Mouse (Mus musculus) heart, embryonic 10.5 days (tissue): ENCODE data around the gene Bicdl1. TPM values are rescaled to one million over a fixed set of nuclear protein-coding genes. Genes with fewer than 3 reads are reported as not detected.

Experiments used
- DNase-seq: peaks from one replicate; pipeline ENCODE4 v3.0.0-alpha.2; 2017; ENCODE audit warnings: low spot score
- H3K27ac ChIP-seq: fragments of 300-500 bp; sonication (generic); 2 replicates; pipeline ENCODE4 v1.5.1; 2016; ENCODE audit warnings: mild to moderate bottlenecking
- H3K27me3 ChIP-seq: fragments of 300-500 bp; sonication (generic); 2 replicates; pipeline ENCODE4 v1.6.1; 2016; ENCODE audit warnings: mild to moderate bottlenecking; ENCODE audit not compliant: poor library complexity, insufficient read depth, severe bottlenecking
- H3K36me3 ChIP-seq: fragments of 300-500 bp; sonication (generic); 2 replicates; pipeline ENCODE4 v1.6.1; 2016; ENCODE audit warnings: mild to moderate bottlenecking, moderate library complexity
- H3K4me1 ChIP-seq: fragments of 300-500 bp; sonication (generic); 2 replicates; pipeline ENCODE4 v1.6.1; 2016; ENCODE audit warnings: mild to moderate bottlenecking
- H3K4me3 ChIP-seq: fragments of 300-500 bp; sonication (generic); 2 replicates; pipeline ENCODE4 v1.5.1; 2016; ENCODE audit warnings: mild to moderate bottlenecking, moderate library complexity
- H3K9me3 ChIP-seq: fragments of 300-500 bp; sonication (generic); 2 replicates; pipeline ENCODE4 v1.6.1; 2016; ENCODE audit warnings: mild to moderate bottlenecking, moderate library complexity
- WGBS: fragments of 180-500 bp; shearing (Covaris S2); methylation state at CpG from one replicate; pipeline ENCODE4 v1.1.7; 2016; 5-methylcytosine and 5-hydroxymethylcytosine counted together
- polyA plus RNA-seq: library from polyadenylated mRNA; unstranded; fragments of >200 nt; fragmentation: Nextera tagmentation; extraction: Ambion mirVana; gene quantifications from 2 replicates; pipeline ENCODE4 v1.2.1, GENCODE M21; 2016

Gene Bicdl1
- polyA plus RNA-seq, 1 experiment from 2014 or later = 11.1 TPM

DNA sequence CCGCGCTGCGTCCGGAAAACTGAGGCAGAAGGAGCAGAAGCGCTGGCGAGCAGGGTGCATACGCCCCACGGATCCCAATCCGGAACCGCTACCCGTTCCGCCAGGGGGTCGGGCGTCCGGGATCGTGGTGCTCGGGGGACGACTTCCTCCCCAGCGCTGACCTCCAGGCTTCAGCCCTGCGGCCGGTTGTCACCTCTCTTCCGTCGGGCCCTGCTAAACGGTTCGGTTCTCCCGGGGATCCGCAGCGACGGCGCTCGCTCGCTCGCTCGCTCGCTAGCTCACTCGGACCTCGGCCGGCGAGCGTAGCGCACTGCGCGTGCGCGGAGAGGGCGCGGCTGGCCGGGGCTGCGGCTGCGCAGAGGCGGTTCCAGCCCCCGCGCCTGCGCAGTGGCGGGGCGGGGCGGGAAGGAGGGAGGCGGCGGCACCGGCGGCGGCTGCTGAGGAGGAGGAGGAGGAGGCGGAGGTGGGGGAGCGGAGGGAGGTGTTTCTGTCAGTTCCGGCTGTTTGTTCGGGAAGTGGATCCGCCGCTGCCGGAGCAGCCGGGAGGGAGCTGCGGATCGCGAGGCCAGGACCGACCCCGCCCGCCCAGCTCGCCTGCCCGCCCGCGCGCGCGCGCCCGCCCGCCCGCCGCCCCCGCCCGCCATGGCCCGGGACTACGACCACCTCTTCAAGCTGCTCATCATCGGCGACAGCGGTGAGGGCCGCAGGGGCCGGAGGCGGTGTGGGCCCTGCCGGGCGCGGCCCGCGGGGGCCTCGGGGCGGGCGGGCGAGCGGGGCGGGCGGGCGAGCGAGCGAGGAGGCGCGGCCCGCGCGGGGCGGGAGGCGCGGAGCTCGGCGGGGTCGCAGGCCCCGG is 99.7 kb downstream of the Bicdl1 start, which contains the start of gene Rab35:
Rab35 (plus strand) TSS at position 404 of the 853 bp plus-strand sequence.
- peak; percentile 96 for DNase-seq
- peak within 1 kb of the TSS; percentile 89 for H3K27ac ChIP-seq
- no peaks in the 10 kb centered on the region for H3K9me3 ChIP-seq
- peak within 1 kb of the TSS; percentile 77 for H3K4me3 ChIP-seq
- WGBS = under 1% methylated on average over 64 of the region's 125 CpGs
- H3K36me3 ChIP-seq = 0 out of 2 replicates have a peak, but pooled peaks cover 3% of the 10 kb centered on the region
- H3K27me3 ChIP-seq = no peaks in the 10 kb centered on the region
- peaks cover 46% of the 10 kb centered on the region for H3K4me1 ChIP-seq

- H3K4me3 ChIP-seq = no peak overlapping the region
- peaks cover 41% of the 10 kb centered on the region for H3K4me1 ChIP-seq
- 41% methylated on average over 5 of the region's 5 CpGs for WGBS
- H3K27me3 ChIP-seq = no peaks in the 10 kb centered on the region
- H3K36me3 ChIP-seq = 0 out of 2 replicates have a peak, but pooled peaks cover 3% of the 10 kb centered on the region
- no peak overlapping the region for H3K27ac ChIP-seq
- no peaks in the 10 kb centered on the region for H3K9me3 ChIP-seq
- DNase-seq = no peak
Observed at GRCm38 (mm10) chr5:115630291-115630690, 101.1 kb downstream of the Bicdl1 start.

- Histone ChIP-seq H3K36me3 (0 out of 2 replicates have a peak, but pooled peaks cover 3% of the 10 kb centered on the region), H3K27me3 (no peaks in the 10 kb centered on the region), H3K4me3 (no peak overlapping the region), H3K9me3 (no peaks in the 10 kb centered on the region), H3K4me1 (peaks cover 35% of the 10 kb centered on the region), H3K27ac (no peak overlapping the region)
- DNase-seq = no peak
- WGBS = 78% methylated on average over 4 of the region's 4 CpGs
Observed at GRCm38 (mm10) chr5:115629672-115630071, 101.7 kb downstream of the Bicdl1 start.

GRCm38 (mm10) chr5:115628083-115628482 is 103.3 kb downstream of the Bicdl1 start:
- Histone ChIP-seq H3K4me3 (no peak overlapping the region), H3K9me3 (no peaks in the 10 kb centered on the region), H3K27ac (no peak overlapping the region), H3K36me3 (peaks cover 7% of the 10 kb centered on the region), H3K27me3 (no peaks in the 10 kb centered on the region), H3K4me1 (peaks cover 19% of the 10 kb centered on the region)
- WGBS = 71% methylated on average over 8 of the region's 8 CpGs
- DNase-seq = no peak

GRCm38 (mm10) chr5:115626237-115626886 is 105.1 kb downstream of the Bicdl1 start:
- Histone ChIP-seq H3K36me3 (peaks cover 19% of the 10 kb centered on the region), H3K9me3 (no peaks in the 10 kb centered on the region), H3K27me3 (no peaks in the 10 kb centered on the region), H3K4me3 (no peak overlapping the region), H3K27ac (peak overlapping the region; percentile 63; the same call in 1 of the 2 replicates), H3K4me1 (peaks cover 11% of the 10 kb centered on the region)
- DNase-seq = peak; percentile 85
- 71% methylated on average over 10 of the region's 10 CpGs for WGBS

DNA sequence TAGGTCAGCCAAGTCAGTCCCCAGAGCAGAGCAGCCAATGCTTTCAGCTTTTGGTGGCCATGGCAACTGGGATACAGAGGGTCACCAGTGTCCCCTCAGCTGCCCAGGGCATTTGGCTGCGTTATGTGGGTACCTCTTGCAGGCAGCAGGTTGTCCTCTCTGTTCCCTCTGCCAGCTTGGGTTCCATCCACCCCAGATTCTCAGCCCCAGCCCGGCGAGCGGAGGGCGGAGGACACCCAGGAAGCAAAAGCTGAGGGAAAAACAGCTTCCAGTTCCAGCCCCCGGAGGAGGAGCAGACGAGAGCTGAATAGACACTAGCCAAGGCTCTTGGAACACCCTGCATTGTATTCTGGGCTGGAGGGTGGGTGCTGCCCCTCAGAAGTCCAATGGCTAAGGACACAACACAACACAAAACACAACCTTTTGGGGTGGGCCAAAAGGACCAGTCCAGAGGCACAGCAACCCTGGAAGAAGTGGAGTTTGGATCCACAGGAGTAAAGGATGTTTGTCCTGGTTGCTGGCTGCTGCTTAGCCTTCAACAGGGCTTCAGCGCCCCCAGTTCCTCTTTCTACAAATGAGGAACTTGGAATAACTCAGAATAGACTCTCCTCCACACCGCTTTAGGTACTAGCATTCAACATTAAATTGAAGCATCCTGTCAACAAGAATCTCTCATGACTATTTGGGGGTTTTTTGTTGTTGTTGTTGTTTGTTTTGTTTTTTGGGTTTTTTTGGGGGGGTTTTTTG is 107.6 kb downstream of the Bicdl1 start:
- Histone ChIP-seq H3K27ac (no peak overlapping the region), H3K27me3 (no peaks in the 10 kb centered on the region), H3K4me3 (no peak overlapping the region), H3K4me1 (0 out of 2 replicates have a peak, but pooled peaks cover 3% of the 10 kb centered on the region), H3K36me3 (peaks cover 44% of the 10 kb centered on the region), H3K9me3 (no peaks in the 10 kb centered on the region)
- DNase-seq = no peak
- WGBS = 84% methylated on average over 9 of the region's 9 CpGs

- peaks cover 56% of the 10 kb centered on the region for H3K36me3 ChIP-seq
- 91% methylated on average over 7 of the region's 7 CpGs for WGBS
Observed at GRCm38 (mm10) chr5:115622686-115623085, 108.7 kb downstream of the Bicdl1 start.

GRCm38 (mm10) chr5:115619690-115620089 is 111.7 kb downstream of the Bicdl1 start:
- H3K36me3 ChIP-seq = peaks cover 86% of the 10 kb centered on the region
- H3K9me3 ChIP-seq = no peaks in the 10 kb centered on the region
- no peak overlapping the region for H3K27ac ChIP-seq
- 0 out of 2 replicates have a peak, but pooled peaks cover 7% of the 10 kb centered on the region for H3K4me1 ChIP-seq
- 92% methylated on average over 15 of the region's 15 CpGs for WGBS
- H3K27me3 ChIP-seq = no peaks in the 10 kb centered on the region
- no peak for DNase-seq
- H3K4me3 ChIP-seq = no peak overlapping the region

More at GRCm38 (mm10) chr5:115622686-115623085, 108.7 kb downstream of the Bicdl1 start:
- Histone ChIP-seq H3K4me1 (0 out of 2 replicates have a peak, but pooled peaks cover 3% of the 10 kb centered on the region), H3K27ac (no peak overlapping the region), H3K27me3 (no peaks in the 10 kb centered on the region), H3K9me3 (no peaks in the 10 kb centered on the region), H3K4me3 (no peak overlapping the region)
- no peak for DNase-seq

DNA sequence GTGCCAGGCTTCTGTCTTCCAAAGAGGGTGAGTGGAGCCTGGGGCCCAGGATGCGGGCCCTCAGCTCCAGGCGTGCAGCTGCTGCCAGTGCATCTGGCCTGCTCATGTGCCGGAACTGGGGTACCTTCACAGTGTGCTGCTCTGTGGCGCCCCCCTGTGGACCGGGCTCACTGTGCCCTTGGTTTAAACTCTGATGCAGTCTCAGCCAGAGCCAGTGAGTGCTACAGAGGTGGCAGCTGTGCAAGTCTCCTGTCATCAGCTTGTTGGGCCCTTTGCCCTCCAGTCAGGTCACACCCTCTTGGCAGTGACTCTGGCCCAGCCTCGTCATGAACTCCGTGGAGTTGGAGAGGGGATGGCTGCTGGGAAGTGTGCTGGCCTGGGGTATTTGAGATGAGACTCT is 116.5 kb downstream of the Bicdl1 start:
- no peaks in the 10 kb centered on the region for H3K27me3 ChIP-seq
- H3K4me1 ChIP-seq = 0 out of 2 replicates have a peak, but pooled peaks cover 7% of the 10 kb centered on the region
- peaks cover 100% of the 10 kb centered on the region for H3K36me3 ChIP-seq
- H3K27ac ChIP-seq = no peak overlapping the region
- no peaks in the 10 kb centered on the region for H3K9me3 ChIP-seq
- 75% methylated on average over 7 of the region's 7 CpGs for WGBS
- H3K4me3 ChIP-seq = no peak overlapping the region
- no peak for DNase-seq

- Histone ChIP-seq H3K4me3 (no peak overlapping the region), H3K9me3 (no peaks in the 10 kb centered on the region), H3K4me1 (0 out of 2 replicates have a peak, but pooled peaks cover 9% of the 10 kb centered on the region), H3K27me3 (no peaks in the 10 kb centered on the region), H3K27ac (no peak overlapping the region), H3K36me3 (peaks cover 100% of the 10 kb centered on the region)
- DNase-seq = no peak
- 91% methylated on average over 9 of the region's 9 CpGs for WGBS
Observed at GRCm38 (mm10) chr5:115613332-115613731, 118.1 kb downstream of the Bicdl1 start.

- 86% methylated on average over 11 of the region's 11 CpGs for WGBS
- H3K4me1 ChIP-seq = 0 out of 2 replicates have a peak, but pooled peaks cover 9% of the 10 kb centered on the region
- DNase-seq = no peak
- no peak overlapping the region; the same call in 1 of the 2 replicates for H3K27ac ChIP-seq
- H3K9me3 ChIP-seq = no peaks in the 10 kb centered on the region
- no peaks in the 10 kb centered on the region for H3K27me3 ChIP-seq
- H3K36me3 ChIP-seq = peaks cover 99% of the 10 kb centered on the region
- H3K4me3 ChIP-seq = no peak overlapping the region
Observed at GRCm38 (mm10) chr5:115611566-115611965, 119.9 kb downstream of the Bicdl1 start.

GRCm38 (mm10) chr5:115603561-115603960 is 127.9 kb downstream of the Bicdl1 start:
- H3K4me1 ChIP-seq = no peaks in the 10 kb centered on the region

More at GRCm38 (mm10) chr5:115603561-115603960, 127.9 kb downstream of the Bicdl1 start:
- Histone ChIP-seq H3K36me3 (peaks cover 97% of the 10 kb centered on the region), H3K27me3 (no peaks in the 10 kb centered on the region), H3K27ac (no peak overlapping the region), H3K4me3 (no peak overlapping the region), H3K9me3 (no peaks in the 10 kb centered on the region)
- no peak for DNase-seq
- 93% methylated on average over 6 of the region's 6 CpGs for WGBS
